Mouse (Mus musculus) ovary, postnatal 10 days (tissue): ENCODE results near the gene Chrnb1.

Experiments used
- DNase-seq: peaks from one replicate; pipeline ENCODE4 v3.0.0; 2022; ENCODE audit warnings: low spot score

The Chrnb1 gene

GRCm38 (mm10) chr11:69795168-69795982 lies at the start of gene Chrnb1:
Gene Chrnb1, minus strand, starts transcription at chr11:69795943.
- DNase-seq, result no peak

DNA sequence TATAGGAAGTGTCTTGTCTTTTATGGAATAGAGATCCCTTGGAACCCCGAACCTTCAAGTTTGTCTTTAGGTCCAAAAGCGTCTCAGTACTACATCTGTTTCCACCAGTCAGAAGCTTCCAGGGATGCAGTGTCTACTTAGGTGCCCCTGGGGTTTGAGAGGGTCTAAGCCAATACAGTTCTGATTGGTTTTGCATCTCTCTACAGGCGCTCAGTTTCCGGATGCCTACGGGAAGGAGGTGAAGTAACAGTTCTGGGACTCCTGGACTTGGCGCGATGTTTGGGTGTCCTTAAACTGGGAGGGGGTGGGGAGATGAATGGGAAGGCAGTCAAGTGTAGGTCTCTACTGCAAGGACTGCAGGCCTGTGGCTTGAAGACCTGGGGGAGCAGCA lies 43.0 kb upstream of the Chrnb1 start:
- DNase-seq, result no peak

DNA sequence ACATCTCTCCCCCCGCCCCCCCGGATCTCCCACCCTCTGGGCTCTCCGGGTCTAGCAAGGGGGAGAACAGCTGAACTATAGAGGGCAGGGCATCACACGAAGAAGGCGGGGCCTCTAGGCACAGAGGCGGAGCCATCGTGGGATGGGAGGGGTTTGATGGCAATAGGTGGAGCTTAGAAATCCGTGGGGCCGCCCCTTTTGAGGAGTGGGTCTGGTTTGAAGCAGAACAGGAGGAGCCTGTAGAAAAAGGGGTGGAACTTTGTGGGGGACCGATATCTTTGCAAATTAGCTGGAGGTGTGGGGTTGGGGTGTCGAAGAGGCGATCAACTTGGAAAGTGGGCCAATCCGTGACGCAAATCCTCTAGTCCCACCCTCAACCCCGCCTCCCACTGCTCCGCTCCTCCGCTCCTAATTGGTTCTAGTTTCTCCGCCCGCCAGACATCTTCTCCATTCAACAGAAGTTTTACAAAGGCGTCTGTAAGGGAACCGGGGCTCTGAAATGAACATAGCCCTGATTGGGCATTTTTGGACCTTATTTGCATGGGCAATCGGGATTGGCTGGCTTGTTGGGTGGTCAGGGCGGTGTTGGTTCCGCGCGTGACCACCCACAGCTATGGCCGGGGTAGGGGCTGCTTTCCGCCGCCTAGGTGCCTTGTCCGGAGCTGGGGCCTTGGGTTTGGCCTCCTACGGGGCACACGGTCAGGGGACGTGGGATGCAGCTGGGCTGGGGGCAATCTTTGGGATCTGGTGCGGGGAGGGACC lies 42.4 kb upstream of the Chrnb1 start, which contains the start of gene Tmem256:
Gene Tmem256 (plus strand): TSS at position 563 of the 762 bp plus-strand sequence.
- DNase-seq, result peak; percentile 86

- no peak for DNase-seq
Measured at GRCm38 (mm10) chr11:69837604-69837951, 41.8 kb upstream of the Chrnb1 start, which contains the start of gene Nlgn2. Gene Nlgn2, minus strand, starts transcription at chr11:69837784.

- DNase-seq, result peak; percentile 26
Measured at GRCm38 (mm10) chr11:69836703-69837576, 41.2 kb upstream of the Chrnb1 start.

DNA sequence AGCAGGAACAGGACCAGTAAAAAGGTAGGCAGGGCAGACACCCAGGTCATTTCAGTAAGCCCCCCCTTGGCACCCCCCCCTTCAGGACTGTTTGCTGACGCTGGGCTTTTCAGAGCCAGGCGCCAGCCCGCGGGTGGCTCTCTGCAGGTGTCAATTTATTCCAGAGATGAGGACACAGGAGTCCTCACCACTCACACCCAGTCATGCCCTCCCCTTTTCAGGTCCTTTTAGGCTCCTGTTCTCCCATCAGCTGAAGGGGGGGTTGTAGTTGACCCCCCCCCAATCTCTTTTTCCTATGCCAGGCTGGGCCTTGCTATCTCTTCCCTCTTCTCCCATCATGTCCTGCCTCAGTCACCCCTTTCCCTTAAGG lies 40.2 kb upstream of the Chrnb1 start:
- no peak for DNase-seq

DNA sequence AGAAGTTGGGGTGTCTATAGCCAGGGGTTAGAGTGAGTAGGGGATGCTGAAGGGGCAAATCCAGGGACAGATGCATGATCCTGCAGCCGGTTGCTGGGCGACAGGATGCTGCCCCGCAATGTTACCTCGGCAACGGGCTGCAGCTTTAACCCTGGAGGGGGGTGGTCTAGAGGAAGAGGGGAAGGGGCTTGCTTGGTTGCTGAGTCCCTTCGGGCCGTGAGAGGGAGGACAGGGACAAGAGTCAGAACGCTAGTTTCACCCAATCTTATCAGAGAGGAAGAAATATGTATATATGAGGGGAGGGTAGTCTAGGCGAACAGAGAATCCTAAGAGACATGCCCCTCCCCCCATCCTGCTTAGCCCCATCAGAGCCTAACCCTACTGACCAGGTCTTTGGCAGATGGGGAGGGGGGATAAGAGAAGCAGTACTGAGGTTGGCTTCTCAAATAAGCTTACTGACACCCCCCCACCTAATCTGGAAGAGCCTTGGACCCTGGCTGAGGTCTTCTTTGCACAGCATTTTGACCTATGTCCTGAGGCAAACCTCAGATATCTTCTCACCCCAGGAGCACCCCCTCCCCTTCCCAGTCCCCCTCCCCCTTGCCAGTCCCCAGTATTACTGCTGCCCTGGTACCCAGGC lies 39.7 kb upstream of the Chrnb1 start:
- no peak for DNase-seq

DNA sequence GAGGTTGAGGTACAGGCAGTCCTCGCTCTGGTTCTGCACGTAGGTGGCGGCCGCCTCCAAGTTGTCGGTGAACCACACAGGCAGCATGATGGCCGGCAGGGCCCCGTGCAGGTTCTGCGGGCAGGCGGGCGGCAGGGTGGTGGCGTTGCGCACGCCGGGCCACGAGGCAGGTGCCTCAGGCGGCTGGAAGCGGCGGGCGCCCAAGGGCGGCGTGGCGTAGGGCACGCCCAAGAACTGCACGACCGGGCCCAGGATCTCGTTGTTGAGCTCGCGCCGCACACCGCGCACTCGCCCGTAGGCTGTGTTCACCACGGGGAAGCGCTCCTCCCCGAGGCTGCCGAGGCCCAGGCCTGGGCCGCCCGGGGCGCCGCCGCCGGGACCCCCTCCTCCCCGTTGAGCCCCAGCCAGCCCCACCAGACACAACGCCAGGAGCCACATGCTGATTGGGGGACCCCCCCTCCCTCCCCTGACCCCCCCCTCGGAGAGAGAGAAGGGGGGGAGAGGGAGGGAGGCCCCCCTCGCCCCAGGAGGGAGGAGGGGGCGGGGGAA lies 38.3 kb upstream of the Chrnb1 start:
- DNase-seq, result no peak

DNA sequence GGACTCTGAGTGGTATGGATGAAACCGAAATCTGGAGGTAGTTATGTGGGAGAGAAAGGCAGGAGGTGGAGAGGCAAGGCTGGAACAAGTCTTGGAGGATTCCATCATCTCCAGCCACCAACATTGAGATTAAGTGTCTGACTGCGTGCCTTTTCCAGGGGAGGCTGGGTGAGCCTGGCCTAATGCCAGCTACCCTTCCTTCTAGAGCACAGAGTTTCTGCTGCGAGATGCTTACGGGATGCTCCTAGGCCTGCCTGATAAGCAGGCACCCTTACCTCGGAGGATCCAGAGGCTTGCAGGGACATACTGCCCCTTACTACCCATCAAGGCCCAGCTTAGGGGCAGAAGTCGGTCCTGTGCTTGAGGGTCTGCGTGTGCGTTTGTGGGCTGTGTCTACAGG lies 37.8 kb upstream of the Chrnb1 start:
- DNase-seq, result no peak

DNA sequence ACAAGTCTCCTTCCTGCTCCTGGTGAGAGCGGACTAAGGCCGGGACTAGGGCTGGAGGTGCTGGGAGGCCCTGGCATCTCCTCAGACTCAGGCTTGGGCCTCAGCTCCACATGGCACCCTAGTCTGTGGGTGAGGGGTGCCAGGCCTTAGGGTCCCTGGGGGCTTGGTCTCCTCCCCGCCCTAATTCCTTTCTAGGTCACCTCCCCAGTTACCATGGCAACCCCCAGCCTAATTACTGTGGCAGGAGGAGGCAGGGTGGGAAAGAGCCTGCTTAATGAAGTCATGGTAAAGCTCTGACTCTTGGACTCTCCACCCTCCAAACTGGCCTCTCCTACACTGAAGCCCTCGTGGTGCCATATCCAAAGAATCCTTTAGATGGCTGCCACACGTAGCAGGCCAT lies 33.1 kb upstream of the Chrnb1 start:
- DNase-seq, result no peak

GRCm38 (mm10) chr11:69823456-69823855 lies 27.7 kb upstream of the Chrnb1 start:
- no peak for DNase-seq

- no peak for DNase-seq
Measured at GRCm38 (mm10) chr11:69822080-69822479, 26.3 kb upstream of the Chrnb1 start, which contains the start of gene Spem1. Gene Spem1, minus strand, starts transcription at chr11:69822180.

- no peak for DNase-seq
Measured at GRCm38 (mm10) chr11:69818871-69819270, 23.1 kb upstream of the Chrnb1 start.

GRCm38 (mm10) chr11:69818365-69818764 lies 22.6 kb upstream of the Chrnb1 start, which contains the start of gene Spem2:
Gene Spem2, minus strand, starts transcription at chr11:69818465.
- DNase-seq, result no peak

DNA sequence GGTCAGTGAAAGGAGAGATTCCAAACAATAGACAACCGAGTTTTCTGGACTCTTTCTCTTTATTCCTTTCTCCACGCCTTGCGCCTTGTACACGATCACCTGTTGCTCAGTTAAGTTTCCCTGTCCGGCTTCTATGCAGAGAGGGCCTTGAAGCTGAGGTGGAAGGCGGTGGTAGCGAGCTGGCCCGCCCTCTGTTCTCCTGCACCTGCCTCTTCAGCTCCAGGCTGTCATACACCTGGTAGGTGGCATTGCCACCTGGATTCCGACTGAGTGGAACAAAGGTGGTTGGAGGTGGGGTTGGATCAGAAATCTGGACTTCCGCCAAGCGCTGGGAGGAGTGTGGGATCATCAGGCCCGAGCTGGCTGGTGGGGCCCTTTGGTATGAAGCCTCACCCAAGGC lies 20.8 kb upstream of the Chrnb1 start:
- DNase-seq, result no peak

DNA sequence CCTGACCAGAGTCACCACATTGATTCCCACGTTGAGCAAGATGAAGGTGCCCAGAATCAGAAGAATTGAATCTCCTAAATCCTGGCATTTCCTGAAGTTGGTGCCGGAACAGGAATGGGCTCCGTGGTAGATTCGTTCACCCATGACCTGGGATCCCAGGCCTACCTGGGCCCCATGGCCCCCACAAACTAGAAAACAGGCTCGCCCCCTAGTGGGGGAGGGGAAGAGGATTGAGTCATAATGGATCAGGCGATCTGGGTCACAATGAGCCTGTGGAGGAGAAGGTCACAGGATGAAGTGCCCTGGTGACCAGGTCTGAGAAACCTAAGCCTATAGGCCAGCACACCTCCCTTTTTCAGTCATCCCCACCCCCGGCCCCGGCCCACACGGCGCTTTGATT lies 19.4 kb upstream of the Chrnb1 start, which contains the start of gene Gm39566:
Gene Gm39566 (minus strand): TSS at position 144 of the 400 bp plus-strand sequence.
- no peak for DNase-seq

- DNase-seq, result no peak
Measured at GRCm38 (mm10) chr11:69810280-69810679, 14.5 kb upstream of the Chrnb1 start.

GRCm38 (mm10) chr11:69807641-69808040 lies 11.9 kb upstream of the Chrnb1 start:
- DNase-seq, result no peak

- DNase-seq, result no peak
Measured at GRCm38 (mm10) chr11:69806378-69806777, 10.6 kb upstream of the Chrnb1 start.

GRCm38 (mm10) chr11:69804972-69805909 lies 9.5 kb upstream of the Chrnb1 start, which contains the start of gene Tmem102:
Gene Tmem102, minus strand, starts transcription at chr11:69805624.
- no peak for DNase-seq
